Mouse (Mus musculus): Measurements from ENCODE around the gene Rbm48. TPM values are rescaled to one million over a fixed set of nuclear protein-coding genes. Genes with fewer than 3 reads are reported as not detected.

Rbm48 gene
- polyA plus RNA-seq, 1 experiment from 2014 or later, result 14.0 TPM

DNA sequence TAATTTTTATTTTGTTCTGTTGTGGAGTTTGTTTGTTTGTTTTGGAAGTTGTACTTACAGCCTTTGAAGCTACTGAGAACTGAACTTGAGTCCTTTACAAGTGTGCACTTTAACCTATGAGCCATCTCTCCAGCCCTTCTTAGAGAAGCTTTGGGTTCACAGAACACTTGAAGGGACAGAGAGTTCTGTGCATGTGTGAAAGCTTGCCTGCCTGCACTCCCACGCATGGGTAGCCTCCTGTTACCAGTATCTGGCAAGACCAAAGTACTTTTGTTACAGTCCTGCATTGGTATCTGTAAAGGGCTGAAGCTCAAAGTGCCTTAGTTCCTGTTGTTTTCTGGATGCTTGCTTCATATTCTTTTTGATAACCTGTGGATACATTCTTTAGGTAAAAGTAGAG lies 50.2 kb downstream of the Rbm48 start:
- no peak overlapping the region for H3K4me3 ChIP-seq (replicated peaks)
- H3K27ac ChIP-seq (replicated peaks), result no peak overlapping the region
- H3K27me3 ChIP-seq (replicated peaks), result no peaks in the 10 kb centered on the region
- H3K4me1 ChIP-seq, result peaks cover 19% of the 10 kb centered on the region
- 88% methylated on average over 1 of the region's 1 CpGs for WGBS
- H3K9ac ChIP-seq (replicated peaks), result 0 out of 2 replicates have a peak overlapping the region, but pooled peaks have one; percentile 4
- 0 out of 2 replicates have a peak, but pooled peaks cover 4% of the 10 kb centered on the region for H3K36me3 ChIP-seq
- H3K4me2 ChIP-seq, result no peak overlapping the region
- no peak for ATAC-seq (ENCODE audit: low FRiP score)
- H3K9me3 ChIP-seq (replicated peaks), result no peaks in the 10 kb centered on the region

DNA sequence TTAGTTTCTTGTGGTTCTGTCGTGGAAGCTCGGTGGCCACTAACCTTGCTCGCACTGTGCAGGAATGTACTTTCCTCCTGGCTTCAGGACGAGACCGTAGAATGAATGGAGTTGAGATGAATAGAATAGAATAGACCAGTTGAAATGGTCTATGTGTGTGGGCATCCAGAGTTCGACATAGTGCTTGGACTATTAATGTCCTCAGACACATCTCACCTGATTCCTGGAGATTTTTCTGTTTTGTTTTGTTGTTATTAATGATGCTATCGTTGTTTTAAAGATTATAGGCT lies 52.0 kb downstream of the Rbm48 start:
- 9% methylated on average over 7 of the region's 7 CpGs for WGBS
- Histone ChIP-seq H3K4me3 (replicated peaks) (peak overlapping the region; percentile 97), H3K4me1 (peaks cover 19% of the 10 kb centered on the region), H3K9me3 (replicated peaks) (no peaks in the 10 kb centered on the region), H3K27ac (replicated peaks) (peak overlapping the region; percentile 94; the same call in 1 of the 2 replicates), H3K4me2 (peak overlapping the region; percentile 70), H3K27me3 (replicated peaks) (no peaks in the 10 kb centered on the region), H3K9ac (replicated peaks) (peak overlapping the region; percentile 89), H3K36me3 (0 out of 2 replicates have a peak, but pooled peaks cover 4% of the 10 kb centered on the region)
- ATAC-seq (ENCODE audit: low FRiP score), result peak; percentile 33

DNA sequence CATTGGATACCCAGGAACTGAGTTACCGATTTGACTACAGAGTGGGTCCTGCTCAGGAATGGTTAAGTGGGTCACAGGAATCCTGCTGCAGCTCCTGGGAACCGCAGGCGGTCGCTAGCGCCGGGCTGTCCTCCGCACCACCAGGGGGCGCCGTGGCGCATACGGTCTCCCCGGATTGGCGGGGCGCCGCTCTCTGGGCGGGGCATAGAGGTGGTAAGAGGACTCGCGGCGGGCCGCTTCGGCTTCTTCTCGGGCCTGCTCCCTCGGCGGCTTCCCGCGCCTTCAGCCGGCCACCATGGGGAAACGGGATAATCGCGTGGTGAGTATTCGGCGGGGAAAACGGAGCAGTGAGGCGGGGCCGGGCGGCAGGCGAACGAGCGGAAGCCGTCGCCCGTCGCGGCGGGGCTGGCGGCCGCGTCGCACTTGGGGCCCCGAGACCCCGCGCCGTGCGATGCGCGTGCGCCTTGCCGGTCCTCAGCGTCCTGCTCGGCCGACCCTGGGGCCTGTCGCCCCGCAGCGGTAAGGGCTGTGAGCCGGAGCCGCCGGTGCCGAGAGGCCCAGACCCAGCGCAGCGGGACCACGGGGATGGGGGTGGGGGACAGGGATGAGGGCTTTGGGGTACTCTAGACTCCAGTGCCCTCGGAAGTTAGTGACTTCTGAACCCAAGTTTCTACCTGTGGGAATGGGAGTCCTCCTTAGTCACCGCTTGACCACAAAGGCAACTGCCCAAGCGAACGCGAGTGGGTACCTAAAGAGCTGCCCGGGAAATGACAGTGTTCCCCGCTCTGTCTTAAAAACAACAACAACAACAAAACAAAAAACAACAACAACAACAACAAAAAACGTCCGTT lies 52.5 kb downstream of the Rbm48 start, which contains the start of gene Fam133b:
TSS of gene Fam133b (plus strand) at position 205 of the 851 bp plus-strand sequence.
- no peaks in the 10 kb centered on the region for H3K27me3 ChIP-seq (replicated peaks)
- H3K36me3 ChIP-seq, result 0 out of 2 replicates have a peak, but pooled peaks cover 4% of the 10 kb centered on the region
- H3K4me1 ChIP-seq, result peaks cover 19% of the 10 kb centered on the region
- H3K9ac ChIP-seq (replicated peaks), result peak within 1 kb of the TSS; percentile 89
- under 1% methylated on average over 69 of the region's 80 CpGs for WGBS
- peak within 1 kb of the TSS; percentile 97 for H3K4me3 ChIP-seq (replicated peaks)
- peak; percentile 97 for ATAC-seq (ENCODE audit: low FRiP score)
- H3K27ac ChIP-seq (replicated peaks), result peak within 1 kb of the TSS; percentile 94
- no peaks in the 10 kb centered on the region for H3K9me3 ChIP-seq (replicated peaks)
- H3K4me2 ChIP-seq, result peak within 1 kb of the TSS; percentile 70

DNA sequence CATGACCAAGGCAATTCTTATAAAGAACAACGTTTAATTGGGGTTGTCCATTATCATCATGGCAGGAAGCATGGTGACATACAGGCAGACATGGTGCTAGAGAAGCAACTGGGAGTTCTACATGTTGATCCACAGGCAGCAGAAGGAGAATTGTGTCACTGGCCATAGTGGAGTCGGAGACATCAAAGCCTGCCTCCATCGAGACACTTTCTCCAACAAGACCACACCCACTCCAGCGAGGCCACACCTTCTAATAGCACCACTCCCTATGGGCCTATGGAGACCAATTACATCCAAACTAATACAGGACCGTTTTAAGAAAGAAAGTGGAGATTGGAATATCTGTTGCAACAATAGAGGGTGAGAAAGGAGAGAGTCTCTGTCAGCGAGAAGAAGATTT lies 54.5 kb downstream of the Rbm48 start:
- no peak overlapping the region for H3K4me3 ChIP-seq (replicated peaks)
- no peaks in the 10 kb centered on the region for H3K27me3 ChIP-seq (replicated peaks)
- H3K36me3 ChIP-seq, result 0 out of 2 replicates have a peak, but pooled peaks cover 2% of the 10 kb centered on the region
- WGBS, result 81% methylated on average over 6 of the region's 6 CpGs
- H3K9ac ChIP-seq (replicated peaks), result no peak overlapping the region
- H3K4me1 ChIP-seq, result peaks cover 19% of the 10 kb centered on the region
- H3K27ac ChIP-seq (replicated peaks), result no peak overlapping the region
- H3K9me3 ChIP-seq (replicated peaks), result no peaks in the 10 kb centered on the region
- no peak overlapping the region for H3K4me2 ChIP-seq
- ATAC-seq (ENCODE audit: low FRiP score), result no peak

DNA sequence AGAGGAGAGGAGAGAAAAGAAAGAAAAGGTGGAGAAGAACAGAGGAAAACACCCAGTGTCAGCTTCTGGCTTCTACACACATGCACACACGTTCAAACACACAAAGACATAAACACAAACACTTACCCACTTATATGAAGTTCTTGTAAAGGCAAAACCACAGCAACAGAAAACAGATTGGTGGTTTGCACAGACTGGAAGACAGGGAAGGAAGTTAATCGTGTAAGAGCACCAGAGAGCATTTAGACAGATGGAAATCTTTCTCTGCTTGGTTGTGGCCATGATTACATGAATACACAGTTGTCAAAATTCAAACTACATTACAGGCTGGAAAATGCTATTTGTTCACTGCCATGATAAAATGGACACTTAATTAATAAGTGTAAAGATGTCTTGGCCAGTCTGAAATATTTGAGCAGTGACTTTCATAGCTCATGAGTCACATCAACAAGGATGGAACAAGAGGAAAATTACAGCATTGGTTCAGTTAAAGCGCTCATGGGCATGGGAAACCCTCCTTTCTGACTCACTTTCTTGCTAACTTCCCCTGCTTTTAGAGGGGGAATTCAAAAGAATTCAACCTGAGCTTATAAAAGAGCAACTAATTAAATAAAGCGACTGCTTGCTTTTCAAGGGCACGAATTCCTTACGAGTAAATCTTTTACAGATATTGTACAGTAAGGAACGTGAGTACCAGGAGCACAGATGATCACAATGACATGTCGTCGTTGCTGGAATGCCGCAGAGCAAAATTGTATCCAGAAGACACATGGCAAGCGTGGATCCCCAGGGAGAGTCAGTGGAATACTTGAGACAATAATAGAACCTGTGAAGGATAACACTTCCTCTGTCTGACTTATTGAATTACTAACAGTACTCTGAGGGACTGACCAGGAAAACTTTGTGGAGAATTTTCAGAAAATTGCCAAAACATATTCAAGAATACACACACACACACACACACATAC lies 57.6 kb downstream of the Rbm48 start:
- H3K27me3 ChIP-seq (replicated peaks), result no peaks in the 10 kb centered on the region
- H3K9ac ChIP-seq (replicated peaks), result no peak overlapping the region
- no peaks in the 10 kb centered on the region for H3K9me3 ChIP-seq (replicated peaks)
- no peak overlapping the region for H3K27ac ChIP-seq (replicated peaks)
- H3K4me1 ChIP-seq, result no peaks in the 10 kb centered on the region
- 75% methylated on average over 11 of the region's 11 CpGs for WGBS
- no peak overlapping the region for H3K4me3 ChIP-seq (replicated peaks)
- H3K4me2 ChIP-seq, result no peak overlapping the region
- ATAC-seq (ENCODE audit: low FRiP score), result no peak
- no peaks in the 10 kb centered on the region for H3K36me3 ChIP-seq

DNA sequence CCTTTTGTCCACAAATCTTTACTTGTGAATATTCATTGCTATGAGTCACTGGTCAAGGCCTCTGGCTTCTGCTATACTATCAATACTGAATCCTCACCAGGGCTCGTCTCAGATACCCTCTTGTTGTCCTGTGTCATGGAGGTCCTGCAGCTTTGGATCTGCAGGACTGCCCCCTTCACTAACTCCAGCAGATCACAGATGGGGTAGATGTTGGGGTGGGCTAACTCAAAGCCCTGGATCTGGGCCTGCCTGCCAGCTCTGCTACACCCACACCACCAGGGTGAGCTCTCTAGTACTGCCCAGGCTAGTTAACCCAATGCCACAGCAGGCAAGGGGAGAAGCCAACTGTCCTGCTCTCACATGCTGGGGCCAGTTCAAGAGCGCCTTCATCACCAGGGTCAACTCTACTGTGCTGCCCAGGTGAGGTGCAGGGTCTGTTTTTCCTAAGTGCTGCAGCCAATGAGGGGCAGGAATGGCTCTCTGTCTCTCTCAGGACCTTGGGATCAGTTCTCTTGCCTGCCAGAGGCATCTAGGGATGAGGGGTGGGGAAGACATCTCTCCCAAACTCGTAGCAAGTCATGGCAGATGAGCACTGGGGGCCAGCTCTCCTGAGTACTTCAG lies 59.7 kb downstream of the Rbm48 start:
- H3K4me3 ChIP-seq (replicated peaks), result no peak overlapping the region
- H3K4me1 ChIP-seq, result no peaks in the 10 kb centered on the region
- WGBS, result 72% methylated on average over 3 of the region's 3 CpGs
- H3K9ac ChIP-seq (replicated peaks), result no peak overlapping the region
- no peak for ATAC-seq (ENCODE audit: low FRiP score)
- no peaks in the 10 kb centered on the region for H3K9me3 ChIP-seq (replicated peaks)
- no peaks in the 10 kb centered on the region for H3K36me3 ChIP-seq
- H3K27me3 ChIP-seq (replicated peaks), result no peaks in the 10 kb centered on the region
- no peak overlapping the region for H3K4me2 ChIP-seq
- no peak overlapping the region for H3K27ac ChIP-seq (replicated peaks)

Other genes with a start within 250 kb of the Rbm48 start
- gene Fam133b, start 52.8 kb downstream of the Rbm48 start, polyA plus RNA-seq (2015; fragmentation: Nextera tagmentation; extraction: Ambion mirVana), result 21.9 and 23.6 TPM in 2 replicates
- gene 1700109H08Rik, start 25.0 kb downstream of the Rbm48 start, polyA plus RNA-seq (2015; fragmentation: Nextera tagmentation; extraction: Ambion mirVana), result 2.4 and 2.7 TPM in 2 replicates
- 23.3 and 24.9 TPM in 2 replicates for gene Pex1, start 519 bp downstream of the Rbm48 start, polyA plus RNA-seq (2015; fragmentation: Nextera tagmentation; extraction: Ambion mirVana)
- gene Tmbim7, start 54.6 kb upstream of the Rbm48 start, polyA plus RNA-seq (2015; fragmentation: Nextera tagmentation; extraction: Ambion mirVana), result not detected in 2 replicates
- gene Gatad1, start 60.6 kb upstream of the Rbm48 start, polyA plus RNA-seq (2015; fragmentation: Nextera tagmentation; extraction: Ambion mirVana), result 60.7 and 61.3 TPM in 2 replicates
- 15.5 and 15.9 TPM in 2 replicates for gene Ankib1, start 206.3 kb upstream of the Rbm48 start, polyA plus RNA-seq (2015; fragmentation: Nextera tagmentation; extraction: Ambion mirVana)
- gene Krit1, start 206.6 kb upstream of the Rbm48 start, polyA plus RNA-seq (2015; fragmentation: Nextera tagmentation; extraction: Ambion mirVana), result 48.8 and 49.4 TPM in 2 replicates
- gene Lrrd1, start 248.6 kb upstream of the Rbm48 start, polyA plus RNA-seq (2015; fragmentation: Nextera tagmentation; extraction: Ambion mirVana), result 0.05 and 0.11 TPM in 2 replicates

Data from neural tube, embryonic 15.5 days (tissue).